ENCODE assay signal across 19 mouse cellular contexts in genomic region chr9:116017091-116017490, GRCm38 (mm10).
"Had no signal": no experiment of that assay in that cellular context is flagged by ENCODE, and none has a peak within 500 bp of the region (broad histone marks: within the 10 kb centered on the region; RNA-seq: fewer than 3 reads in every experiment).

No protein-coding gene starts in this region.

- H3K27ac ChIP-seq: kidney, postnatal 0 days; layer of hippocampus, adult 2 months; left cerebral cortex, adult 2 months; liver, embryonic 13.5 days; midbrain, embryonic 10.5 days; midbrain, embryonic 13.5 days; neural tube, embryonic 13.5 days had no signal

- H3K4me1 ChIP-seq: liver, embryonic 13.5 days; midbrain, embryonic 10.5 days; midbrain, embryonic 13.5 days had no signal

- H3K9ac ChIP-seq: liver, embryonic 13.5 days; midbrain, embryonic 13.5 days; neural tube, embryonic 13.5 days had no signal

- H3K4me2 ChIP-seq: liver, embryonic 13.5 days; midbrain, embryonic 13.5 days; neural tube, embryonic 13.5 days had no signal

- H3K4me3 ChIP-seq: layer of hippocampus, adult 2 months; left cerebral cortex, adult 2 months; liver, embryonic 13.5 days; midbrain, embryonic 10.5 days; midbrain, embryonic 13.5 days; myocyte; neural tube, embryonic 13.5 days had no signal

- H3K9me3 ChIP-seq: midbrain, embryonic 10.5 days; midbrain, embryonic 13.5 days; neural tube, embryonic 13.5 days had no signal

- H3K27me3 ChIP-seq: liver, embryonic 13.5 days; midbrain, embryonic 13.5 days; neural tube, embryonic 13.5 days had no signal

- DNase-seq: kidney, postnatal 25 days; layer of hippocampus, postnatal 36 days; liver, embryonic 13.5 days; lung, adult 2 months; lung, postnatal 14 days; lung, postnatal 4 days; retina, postnatal 1 day; right cerebral cortex, postnatal 25 days; thymus, adult 2 months; thymus, postnatal 14 days; thymus, postnatal 4 days had no signal

- ATAC-seq: midbrain, embryonic 13.5 days; midbrain, embryonic 16.5 days had no signal

- H3K36me3 ChIP-seq: liver, embryonic 13.5 days; midbrain, embryonic 10.5 days; midbrain, embryonic 13.5 days; neural tube, embryonic 13.5 days had no signal
